Mouse (Mus musculus) embryonic facial prominence, embryonic 14.5 days (tissue): ENCODE data around the gene Vps53. TPM values are rescaled to one million over a fixed set of nuclear protein-coding genes. Genes with fewer than 3 reads are reported as not detected.
A peak's percentile ranks its signal among the peaks of the same experiment; 100 is the strongest.

Experiments used
- ATAC-seq: fragments of 200-750 bp; cut with Nextera tagmentation; 2 replicates; pipeline ENCODE4 v1.8.0; 2017; ENCODE audit warnings: low read depth, moderate number of reproducible peaks, moderate TSS enrichment
- DNase-seq: peaks from one replicate; pipeline ENCODE4 v3.0.0-alpha.2; 2015; ENCODE audit warnings: low spot score
- H3K27ac ChIP-seq: fragments of 300-500 bp; sonication (generic); replicated peaks from 2 replicates; pipeline ENCODE4 v1.5.1; 2014; ENCODE audit warnings: low read depth, mild to moderate bottlenecking, low read length, moderate library complexity
- H3K27me3 ChIP-seq: fragments of 300-500 bp; sonication (generic); replicated peaks from 2 replicates; pipeline ENCODE4 v1.6.1; 2014; ENCODE audit warnings: low read length; ENCODE audit not compliant: control insufficient read depth, insufficient read depth
- H3K36me3 ChIP-seq: fragments of 300-500 bp; sonication (generic); 2 replicates; pipeline ENCODE4 v1.6.1; 2014; ENCODE audit warnings: low read length, mixed read lengths; ENCODE audit not compliant: control insufficient read depth, insufficient read depth
- H3K4me1 ChIP-seq: fragments of 300-500 bp; sonication (generic); 2 replicates; pipeline ENCODE4 v1.6.1; 2014; ENCODE audit warnings: antibody characterized with exemption, low read length; ENCODE audit not compliant: control insufficient read depth, insufficient read depth
- H3K4me2 ChIP-seq: fragments of 300-500 bp; sonication (generic); 2 replicates; pipeline ENCODE4 v1.6.1; 2014; ENCODE audit warnings: low read depth, mild to moderate bottlenecking, low read length, moderate library complexity, mixed read lengths
- H3K4me3 ChIP-seq: fragments of 300-500 bp; sonication (generic); 2 replicates; pipeline ENCODE4 v1.5.1; 2014; ENCODE audit warnings: low read depth, mild to moderate bottlenecking, low read length
- H3K9ac ChIP-seq: fragments of 300-500 bp; sonication (generic); 2 replicates; pipeline ENCODE4 v1.6.1; 2014; ENCODE audit warnings: low read depth, mild to moderate bottlenecking, low read length, moderate library complexity, mixed read lengths
- H3K9me3 ChIP-seq: fragments of 300-500 bp; sonication (generic); 2 replicates; pipeline ENCODE4 v1.6.1; 2016; ENCODE audit warnings: low read length; ENCODE audit not compliant: control insufficient read depth
- WGBS: fragments of 180-500 bp; shearing (Covaris S2); extraction: QIAGEN DNeasy Blood & Tissue Kit; methylation state at CpG from one replicate; pipeline ENCODE4 v1.1.7; 2014; 5-methylcytosine and 5-hydroxymethylcytosine counted together
- polyA plus RNA-seq: library from polyadenylated mRNA; unstranded; fragments of >200 nt; fragmentation: Nextera tagmentation; extraction: Ambion mirVana; gene quantifications from 2 replicates; pipeline ENCODE4 v1.2.1, GENCODE M21; 2014

Vps53 gene
- polyA plus RNA-seq, 1 experiment from 2014 or later = 32.4 TPM

DNA sequence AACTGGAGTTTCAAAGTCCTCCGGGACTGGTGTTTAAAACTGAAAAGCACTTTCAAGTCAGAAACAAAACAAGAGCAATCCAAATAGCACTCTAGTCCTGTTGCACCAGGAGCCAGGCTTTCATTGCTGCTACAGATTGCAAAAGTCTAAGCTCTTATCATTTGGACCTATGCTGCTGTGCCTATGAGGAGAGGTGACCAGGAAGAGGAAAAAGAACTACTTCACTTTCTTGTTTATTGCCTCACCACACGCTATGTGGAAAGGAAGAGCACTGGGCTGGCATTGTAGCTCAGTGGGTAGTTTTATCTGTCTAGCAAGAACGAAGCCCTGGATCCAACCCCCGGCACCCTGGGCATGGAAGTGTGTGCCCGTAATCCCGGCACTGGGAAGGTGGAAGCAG is 146.1 kb downstream of the Vps53 start:
- H3K36me3 ChIP-seq = no peaks in the 10 kb centered on the region

GRCm38 (mm10) chr11:76028072-76028465 is 151.4 kb downstream of the Vps53 start:
- Histone ChIP-seq H3K27ac (peak overlapping the region; percentile 77), H3K9ac (peak overlapping the region; percentile 85), H3K4me2 (peak overlapping the region; percentile 89), H3K4me1 (peaks cover 17% of the 10 kb centered on the region), H3K9me3 (no peaks in the 10 kb centered on the region), H3K36me3 (0 out of 2 replicates have a peak, but pooled peaks cover 11% of the 10 kb centered on the region), H3K4me3 (peak overlapping the region; percentile 84), H3K27me3 (no peaks in the 10 kb centered on the region)
- ATAC-seq (peak; percentile 17), DNase-seq (peak; percentile 64)
- under 1% methylated on average over 9 of the region's 14 CpGs for WGBS

More for the DNA sequence above, 146.1 kb downstream of the Vps53 start:
- ATAC-seq = no peak
- no peak for DNase-seq
- H3K4me2 ChIP-seq = no peak overlapping the region
- WGBS = 70% methylated on average over 6 of the region's 6 CpGs
- H3K4me3 ChIP-seq = no peak overlapping the region
- H3K9me3 ChIP-seq = no peaks in the 10 kb centered on the region
- 0 out of 2 replicates have a peak, but pooled peaks cover under 1% of the 10 kb centered on the region for H3K4me1 ChIP-seq
- no peak overlapping the region for H3K9ac ChIP-seq
- no peak overlapping the region for H3K27ac ChIP-seq
- H3K27me3 ChIP-seq = no peaks in the 10 kb centered on the region

DNA sequence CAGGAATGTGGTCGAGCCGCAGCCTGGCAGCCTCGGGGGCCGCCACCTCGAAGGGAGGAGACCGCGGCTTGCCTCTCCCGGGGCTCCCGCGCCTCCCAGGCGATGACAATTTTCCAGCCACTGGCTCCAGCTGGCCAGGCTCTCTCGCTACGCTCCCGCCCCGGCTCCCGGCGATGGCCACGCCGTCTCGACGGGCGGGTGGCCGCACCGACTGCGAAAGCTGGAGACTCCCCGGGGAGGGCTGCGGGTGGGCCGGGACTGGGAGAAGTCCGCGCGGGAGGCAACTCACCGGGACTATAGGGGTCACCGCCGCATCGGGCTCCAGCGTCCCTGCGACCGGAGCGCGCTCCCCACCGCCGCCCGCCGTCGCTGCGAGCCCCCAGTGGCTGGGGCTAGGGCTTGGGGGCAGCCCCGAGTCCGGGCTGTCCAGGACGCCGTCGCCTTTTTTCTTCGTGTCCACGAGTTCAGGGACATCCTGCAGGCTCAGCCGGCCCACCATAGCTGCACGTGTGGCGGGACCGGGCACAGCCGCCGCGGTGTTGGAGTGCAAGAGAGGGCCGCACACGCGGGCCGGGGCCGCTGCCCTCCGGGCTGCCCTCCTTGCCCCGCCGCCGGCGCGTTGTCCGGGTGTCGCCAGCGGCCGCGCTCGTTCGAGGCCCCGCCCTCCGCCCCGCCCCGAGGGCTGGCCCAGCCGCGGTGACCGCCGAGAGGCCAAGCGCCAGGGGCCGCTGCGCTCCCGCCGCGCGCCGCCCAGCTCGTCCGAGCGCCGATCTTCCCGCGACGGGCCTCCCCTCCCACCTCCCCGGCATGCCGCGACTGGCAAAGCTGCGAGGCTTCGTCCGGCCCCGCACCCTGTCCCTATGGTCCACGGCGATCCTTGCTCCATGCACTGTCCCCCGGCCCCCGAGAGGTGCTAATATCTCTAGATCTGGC is 152.0 kb downstream of the Vps53 start, which contains the start of gene Rflnb:
Rflnb (minus strand) TSS at position 644 of the 933 bp plus-strand sequence.
- H3K9ac ChIP-seq = peak within 1 kb of the TSS; percentile 85
- peak; percentile 89 for DNase-seq
- no peaks in the 10 kb centered on the region for H3K27me3 ChIP-seq
- no peaks in the 10 kb centered on the region for H3K9me3 ChIP-seq
- H3K4me1 ChIP-seq = peaks cover 17% of the 10 kb centered on the region
- ATAC-seq = peak; percentile 92
- H3K27ac ChIP-seq = peak within 1 kb of the TSS; percentile 77
- peaks cover 17% of the 10 kb centered on the region; the same call in 1 of the 2 replicates for H3K36me3 ChIP-seq
- peak within 1 kb of the TSS; percentile 89 for H3K4me2 ChIP-seq
- WGBS = 0% methylated on average over 13 of the region's 112 CpGs
- H3K4me3 ChIP-seq = peak within 1 kb of the TSS; percentile 84

- H3K4me2 ChIP-seq = peak overlapping the region; percentile 89
- peak overlapping the region; percentile 84 for H3K4me3 ChIP-seq
- WGBS = 4% methylated on average over 12 of the region's 14 CpGs
- H3K36me3 ChIP-seq = peaks cover 22% of the 10 kb centered on the region
- DNase-seq (no peak), ATAC-seq (no peak)
- peak overlapping the region; percentile 77 for H3K27ac ChIP-seq
- peaks cover 17% of the 10 kb centered on the region for H3K4me1 ChIP-seq
- H3K9ac ChIP-seq = peak overlapping the region; percentile 85
- H3K9me3 ChIP-seq = no peaks in the 10 kb centered on the region
- no peaks in the 10 kb centered on the region for H3K27me3 ChIP-seq
Measured at GRCm38 (mm10) chr11:76026527-76027138, 152.8 kb downstream of the Vps53 start.

DNA sequence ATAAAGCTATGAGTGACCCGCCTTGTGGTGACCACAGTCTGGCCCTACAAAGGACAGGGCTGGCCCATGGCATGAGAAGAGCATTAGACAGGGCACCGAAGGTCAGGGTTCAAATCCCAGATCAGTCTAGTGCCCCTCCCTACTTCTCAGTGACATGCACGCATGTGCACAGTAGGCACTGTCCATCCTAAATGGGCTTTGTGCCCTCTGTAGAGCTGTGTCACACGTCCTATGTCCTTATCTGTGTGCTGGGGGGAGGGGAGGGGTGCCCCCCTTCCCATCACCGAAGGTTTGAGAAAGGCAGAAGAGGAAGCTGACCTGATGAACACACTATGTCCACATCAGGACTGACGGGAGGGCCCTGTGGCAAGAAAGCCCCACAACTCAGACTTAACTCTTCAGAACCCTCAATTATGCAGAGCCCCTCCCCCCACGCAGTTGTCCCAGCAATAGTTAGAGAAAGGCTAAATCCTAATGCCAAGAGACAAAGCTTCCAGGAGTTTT is 154.3 kb downstream of the Vps53 start:
- Histone ChIP-seq H3K4me2 (peak overlapping the region; percentile 89), H3K4me3 (peak overlapping the region; percentile 84), H3K9me3 (no peaks in the 10 kb centered on the region), H3K4me1 (peaks cover 17% of the 10 kb centered on the region), H3K27ac (no peak overlapping the region), H3K9ac (no peak overlapping the region), H3K27me3 (no peaks in the 10 kb centered on the region), H3K36me3 (peaks cover 26% of the 10 kb centered on the region)
- 60% methylated on average over 7 of the region's 7 CpGs for WGBS
- DNase-seq (no peak), ATAC-seq (no peak)

DNA sequence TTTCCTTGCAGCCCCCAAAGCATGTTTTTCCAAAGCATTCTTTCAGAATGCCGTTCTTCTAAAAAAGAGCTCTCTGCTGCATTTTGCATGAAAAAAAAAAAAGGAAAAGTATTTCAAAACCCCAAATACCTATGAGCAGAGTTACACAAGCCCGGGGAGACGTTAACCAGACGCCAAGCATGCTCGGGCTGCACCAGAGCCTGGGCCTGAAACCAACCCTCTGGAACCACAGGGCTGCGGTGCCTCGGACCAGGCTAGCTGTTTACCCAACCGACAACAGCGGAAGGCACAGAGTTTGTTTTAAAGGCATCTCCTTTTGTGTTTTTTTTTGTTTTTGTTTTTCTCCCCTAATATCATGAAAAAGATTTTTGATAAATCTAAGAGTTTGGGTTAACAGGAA is 158.5 kb downstream of the Vps53 start:
- Histone ChIP-seq H3K9ac (no peak overlapping the region), H3K4me2 (no peak overlapping the region), H3K9me3 (no peaks in the 10 kb centered on the region), H3K4me3 (no peak overlapping the region), H3K27ac (peak overlapping the region; percentile 28; the same call in 1 of the 2 replicates), H3K36me3 (peaks cover 38% of the 10 kb centered on the region), H3K4me1 (peaks cover 7% of the 10 kb centered on the region), H3K27me3 (no peaks in the 10 kb centered on the region)
- WGBS = 43% methylated on average over 9 of the region's 9 CpGs
- ATAC-seq (no peak), DNase-seq (no peak)

DNA sequence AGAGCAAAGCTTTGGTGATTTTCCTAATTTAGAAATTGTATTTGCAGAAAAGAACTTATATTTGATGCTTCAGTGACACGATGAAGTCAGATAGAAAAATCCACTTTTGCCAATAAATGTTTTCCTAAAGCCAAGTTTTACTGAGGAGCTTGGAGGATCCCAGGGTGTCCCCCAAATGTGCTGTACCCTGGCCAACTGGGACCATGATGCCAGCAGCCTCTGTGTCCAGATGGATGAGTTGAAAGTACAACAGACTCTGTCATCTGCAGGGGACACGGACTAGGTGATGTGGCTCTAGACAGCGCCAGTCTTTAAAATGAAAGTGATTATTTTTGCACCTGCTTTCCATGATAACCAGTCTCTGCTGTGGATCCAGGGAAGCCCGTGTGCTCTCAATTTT is 159.6 kb downstream of the Vps53 start:
- 73% methylated on average over 4 of the region's 4 CpGs for WGBS
- no peak overlapping the region for H3K4me3 ChIP-seq
- no peak overlapping the region for H3K9ac ChIP-seq
- no peaks in the 10 kb centered on the region for H3K9me3 ChIP-seq
- ATAC-seq (no peak), DNase-seq (no peak)
- no peak overlapping the region for H3K4me2 ChIP-seq
- no peaks in the 10 kb centered on the region for H3K27me3 ChIP-seq
- no peak overlapping the region for H3K27ac ChIP-seq
- peaks cover under 1% of the 10 kb centered on the region; the same call in 1 of the 2 replicates for H3K4me1 ChIP-seq
- H3K36me3 ChIP-seq = peaks cover 38% of the 10 kb centered on the region

- DNase-seq (no peak), ATAC-seq (no peak)
- Histone ChIP-seq H3K9me3 (no peaks in the 10 kb centered on the region), H3K4me2 (no peak overlapping the region), H3K36me3 (peaks cover 11% of the 10 kb centered on the region; the same call in 1 of the 2 replicates), H3K27ac (no peak overlapping the region), H3K9ac (no peak overlapping the region), H3K4me1 (no peaks in the 10 kb centered on the region), H3K27me3 (no peaks in the 10 kb centered on the region), H3K4me3 (no peak overlapping the region)
- 62% methylated on average over 4 of the region's 4 CpGs for WGBS
Measured at GRCm38 (mm10) chr11:76015814-76016213, 163.6 kb downstream of the Vps53 start.
